Mouse (Mus musculus) forebrain, embryonic 12.5 days (tissue): Measurements from ENCODE around the gene Gm3594. TPM values are rescaled to one million over a fixed set of nuclear protein-coding genes. Genes with fewer than 3 reads are reported as not detected.

Source experiments
- polyA plus RNA-seq: library from polyadenylated mRNA; unstranded; fragments of >200 nt; fragmentation: Nextera tagmentation; extraction: Ambion mirVana; gene quantifications from 2 replicates; pipeline ENCODE4 v1.2.1, GENCODE M21; 2016

Gene Gm3594
- polyA plus RNA-seq, 1 experiment from 2014 or later: not detected

Other genes with a start within 250 kb of the Gm3594 start
- not detected in 2 replicates for gene Gm21560, start 225.3 kb downstream of the Gm3594 start, polyA plus RNA-seq
- gene Gm3411, start 157.4 kb downstream of the Gm3594 start, polyA plus RNA-seq: 3.0 and 3.6 TPM in 2 replicates
- not detected in 2 replicates for gene Gm21103, start 139.8 kb downstream of the Gm3594 start, polyA plus RNA-seq
- not detected in 2 replicates for gene Gm3618, start 100.9 kb downstream of the Gm3594 start, polyA plus RNA-seq
- not detected in 2 replicates for gene Gm16440, start 54.3 kb downstream of the Gm3594 start, polyA plus RNA-seq
- gene Gm3591, start 32.1 kb downstream of the Gm3594 start, polyA plus RNA-seq: 0.53 and 2.2 TPM in 2 replicates
- gene Gm8356, start 92.7 kb upstream of the Gm3594 start, polyA plus RNA-seq: not detected in 2 replicates
- 0.41 TPM in 1 of 2 replicates, not detected in the other for gene Gm3629, start 146.0 kb upstream of the Gm3594 start, polyA plus RNA-seq
- gene Gm3460, start 177.8 kb upstream of the Gm3594 start, polyA plus RNA-seq: not detected in 2 replicates
- not detected in 2 replicates for gene Gm10251, start 239.6 kb upstream of the Gm3594 start, polyA plus RNA-seq